ENCODE assay signal across 8 mouse cellular contexts in genomic region chr1:74587773-74588445, GRCm38 (mm10). TPM values are rescaled to one million over a fixed set of nuclear protein-coding genes. Genes with fewer than 3 reads are reported as not detected.
DNase-seq lines count a peak whose midpoint lies in the region; ATAC-seq lines count a peak whose summit lies in the region.

TSS of gene Zfp142 (minus strand) at chr1:74588246.
TSS of gene Bcs1l (plus strand) at chr1:74588289.

- no peaks in the 10 kb centered on the region for H3K9me3 ChIP-seq in heart, embryonic 10.5 days
- H3K9me3 ChIP-seq in kidney, embryonic 15.5 days (replicated peaks): no peaks in the 10 kb centered on the region

- peak; percentile 98 for DNase-seq in B cell, adult 2 months
- peak; percentile 100 for DNase-seq in brain, adult 2 months (ENCODE audit: low read depth, low spot score)
- peak; percentile 99 for DNase-seq in heart, embryonic 10.5 days (ENCODE audit: low spot score)
- DNase-seq in liver: peak; percentile 97
- DNase-seq in spleen, postnatal 4 days (ENCODE audit: low spot score in 2 of 2): peak; percentile 98

- peak; percentile 95 for ATAC-seq in erythroblast, adult 5-6 weeks (replicated peaks; ENCODE audit: low FRiP score, poor library complexity, severe bottlenecking)
- ATAC-seq in kidney, embryonic 15.5 days (replicated peaks; ENCODE audit: low FRiP score): peak; percentile 99
- peak; percentile 98 for ATAC-seq in monocyte, adult 5-6 weeks (replicated peaks; ENCODE audit: insufficient number of reproducible peaks, low FRiP score, low TSS enrichment, poor library complexity, severe bottlenecking)

- peak within 1 kb of the TSS; percentile 74 for H3K9ac ChIP-seq in kidney, embryonic 15.5 days

- peaks cover 32% of the 10 kb centered on the region for H3K4me1 ChIP-seq in heart, embryonic 10.5 days
- peaks cover 22% of the 10 kb centered on the region for H3K4me1 ChIP-seq in kidney, embryonic 15.5 days

- peak within 1 kb of the TSS; percentile 95 for H3K4me3 ChIP-seq in heart, embryonic 10.5 days
- H3K4me3 ChIP-seq in kidney, embryonic 15.5 days (replicated peaks): peak within 1 kb of the TSS; percentile 74

- peaks cover 42% of the 10 kb centered on the region for H3K36me3 ChIP-seq in heart, embryonic 10.5 days
- peaks cover 46% of the 10 kb centered on the region for H3K36me3 ChIP-seq in kidney, embryonic 15.5 days

- peak within 1 kb of the TSS; percentile 82 for H3K4me2 ChIP-seq in kidney, embryonic 15.5 days

- no peaks in the 10 kb centered on the region for H3K27me3 ChIP-seq in heart, embryonic 10.5 days (ENCODE audit: insufficient read depth, poor library complexity, severe bottlenecking)
- no peaks in the 10 kb centered on the region for H3K27me3 ChIP-seq in kidney, embryonic 15.5 days

- H3K27ac ChIP-seq in heart, embryonic 10.5 days: peak within 1 kb of the TSS; percentile 86
- H3K27ac ChIP-seq in kidney, embryonic 15.5 days: peak within 1 kb of the TSS; percentile 90

- WGBS in heart, embryonic 10.5 days: under 1% methylated on average over 48 of the region's 48 CpGs
- under 1% methylated on average over 45 of the region's 48 CpGs for WGBS in kidney, embryonic 15.5 days

RNA-seq across cellular contexts. Expression of gene Zfp142, which starts in this region (rescaled TPM):
- 4.6 and 5.2 TPM in 2 replicates for total RNA-seq in erythroblast, adult 5-6 weeks (2015; ENCODE audit: low replicate concordance)
- 2.8 and 4.7 TPM in 2 replicates for total RNA-seq in erythroblast, adult 5-6 weeks (2017; ENCODE audit: low replicate concordance)
- 6.8 and 9.2 TPM in 2 replicates for polyA plus RNA-seq in heart, embryonic 10.5 days (2016; fragmentation: Nextera tagmentation; extraction: Ambion mirVana)
- polyA plus RNA-seq in kidney, embryonic 15.5 days (2015; fragmentation: Nextera tagmentation; extraction: Ambion mirVana): 7.5 and 8.4 TPM in 2 replicates
- 6.4 to 18.3 TPM (median 16.4 TPM) in 3 replicates for total RNA-seq in monocyte, adult 5-6 weeks (2017)

RNA-seq across cellular contexts. Expression of gene Bcs1l, which starts in this region (rescaled TPM):
- 0.77 and 1.5 TPM in 2 replicates for total RNA-seq in erythroblast, adult 5-6 weeks (2015; ENCODE audit: low replicate concordance)
- 0.51 and 2.4 TPM in 2 replicates for total RNA-seq in erythroblast, adult 5-6 weeks (2017; ENCODE audit: low replicate concordance)
- polyA plus RNA-seq in heart, embryonic 10.5 days (2016; fragmentation: Nextera tagmentation; extraction: Ambion mirVana): 23.3 TPM in 2 replicates
- polyA plus RNA-seq in kidney, embryonic 15.5 days (2015; fragmentation: Nextera tagmentation; extraction: Ambion mirVana): 15.7 and 17.8 TPM in 2 replicates
- total RNA-seq in monocyte, adult 5-6 weeks (2017): 3.1 to 10.1 TPM (median 5.5 TPM) in 3 replicates

Comparison
In these comparisons a context has a peak if more than half of its experiments do, and no peak if none do; other contexts are left out.
1. Peak in every context shown above with its lines: DNase-seq, ATAC-seq, H3K4me3 ChIP-seq and H3K27ac ChIP-seq.